Mouse (Mus musculus) brain, adult 2 months (tissue): ENCODE data around the gene Megf9.

Experiments used
- DNase-seq: peaks from one replicate; pipeline ENCODE4 v3.0.0; 2011; ENCODE audit warnings: low read depth, low spot score

The Megf9 gene

DNA sequence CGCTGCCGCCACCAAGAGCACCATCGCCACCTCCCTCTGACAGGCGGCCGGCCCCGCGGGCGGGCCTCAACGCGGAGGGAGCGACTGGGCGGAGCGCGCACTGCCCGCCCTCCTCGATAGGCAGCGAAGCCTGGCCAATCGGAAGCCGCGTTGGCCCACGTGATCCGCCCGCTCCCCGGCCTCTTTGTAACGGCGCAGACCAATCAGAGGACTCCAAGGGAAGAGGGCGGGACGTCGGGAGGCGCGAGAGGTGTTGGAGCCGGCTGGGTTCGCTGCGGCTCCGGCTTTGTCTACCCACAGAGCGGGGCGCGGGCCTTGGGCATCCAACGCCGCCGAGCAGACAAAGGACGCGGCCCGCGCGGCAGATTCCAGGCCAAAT is at the start of gene Megf9:
TSS of gene Megf9 (minus strand) at position 105 of the 379 bp plus-strand sequence.
- DNase-seq = peak; percentile 100

DNA sequence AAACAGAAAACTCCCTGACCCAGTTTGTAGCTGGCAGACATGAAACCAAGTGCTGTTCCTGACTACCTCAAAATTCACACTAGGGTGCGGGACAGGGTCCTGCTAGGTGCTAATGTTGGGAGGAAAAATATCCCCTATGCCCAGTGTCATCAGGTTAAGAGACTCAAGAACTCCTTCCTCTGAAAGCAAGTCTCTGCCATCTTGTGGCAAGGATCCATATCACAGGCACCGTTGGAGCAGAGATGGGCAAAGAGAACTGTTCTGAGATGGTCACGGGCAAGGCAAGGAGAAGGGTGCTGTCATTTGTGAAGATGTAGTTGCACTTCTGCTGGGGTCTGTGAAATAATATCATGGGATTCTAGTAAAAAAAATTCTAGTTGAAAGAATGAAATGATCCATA is 44.9 kb upstream of the Megf9 start:
- DNase-seq = peak; percentile 84

DNA sequence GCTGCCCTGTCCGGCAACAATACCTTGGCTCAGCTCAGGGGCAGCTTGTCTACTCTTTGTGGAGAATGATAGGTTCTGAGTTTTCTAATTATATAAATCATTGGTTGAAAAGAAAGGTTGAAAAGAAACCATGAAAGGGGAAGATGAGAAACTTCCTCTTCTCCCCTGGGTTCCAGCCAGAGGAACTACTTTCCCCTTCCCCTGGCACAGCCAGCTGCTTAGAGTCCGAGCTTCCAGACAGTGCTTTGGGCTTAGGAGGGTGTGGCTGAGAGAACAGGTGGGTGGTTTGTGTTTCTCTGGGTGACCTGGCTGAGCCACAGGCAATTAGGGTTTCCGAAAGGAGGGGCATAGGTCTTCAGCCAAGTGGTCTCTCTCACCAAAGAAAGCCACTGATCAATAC is 43.5 kb upstream of the Megf9 start:
- no peak for DNase-seq

DNA sequence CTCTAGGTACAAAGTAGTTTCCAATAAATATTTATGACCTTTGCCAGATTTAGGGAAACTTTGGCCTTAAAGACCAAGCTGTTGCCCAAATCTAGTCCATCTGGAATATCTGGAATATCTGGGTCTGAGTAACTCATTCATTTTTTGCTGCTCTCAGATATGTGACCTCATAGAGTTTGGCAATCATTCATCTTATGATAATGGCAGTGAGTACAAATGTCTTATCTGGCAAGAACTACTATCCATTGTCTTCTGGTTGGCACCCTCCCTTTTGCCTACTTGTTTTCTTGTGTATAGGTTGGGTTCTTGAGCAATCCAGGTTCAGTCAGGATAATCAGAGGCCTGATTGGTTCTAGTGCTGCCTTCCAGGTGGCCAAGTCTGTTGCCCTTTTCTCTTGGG is 41.3 kb upstream of the Megf9 start:
- no peak for DNase-seq

DNA sequence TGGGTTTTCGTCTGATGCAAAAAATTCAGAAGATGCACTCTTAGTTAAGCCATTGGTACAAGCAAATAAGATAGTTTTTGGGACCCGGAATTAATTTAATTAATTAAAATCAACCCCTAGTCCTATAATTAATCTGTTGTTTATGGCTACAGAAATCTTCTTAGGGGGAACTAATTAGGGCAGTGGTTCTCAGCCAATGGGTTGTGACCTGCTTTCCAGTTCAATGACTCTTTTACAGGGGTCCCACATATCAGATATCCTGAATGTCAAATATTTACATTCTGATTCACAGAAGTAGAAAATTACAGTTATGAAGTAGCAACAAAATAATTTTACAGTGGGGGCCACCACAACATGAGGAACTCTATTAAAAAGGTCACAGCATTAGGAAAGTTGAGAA is 39.1 kb upstream of the Megf9 start:
- no peak for DNase-seq

DNA sequence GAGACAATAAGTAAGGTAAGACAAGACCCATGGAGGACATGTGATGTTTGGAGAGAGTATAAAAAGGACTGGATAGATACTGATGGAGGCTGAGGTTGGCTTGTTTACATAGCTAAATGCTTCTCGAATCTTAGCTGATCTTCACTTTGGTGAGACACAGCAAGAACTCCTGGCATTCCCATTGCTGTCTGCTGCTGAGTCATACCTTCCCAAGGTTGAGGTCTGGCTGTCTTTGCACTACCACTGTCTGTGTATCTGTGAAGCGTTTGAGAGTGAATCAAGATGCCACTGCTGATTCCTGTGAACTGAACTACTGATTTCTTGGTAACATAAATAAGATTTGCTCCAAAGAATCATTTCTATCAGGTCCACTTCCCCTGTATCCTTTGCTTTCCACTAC is 19.1 kb upstream of the Megf9 start:
- DNase-seq = no peak

DNA sequence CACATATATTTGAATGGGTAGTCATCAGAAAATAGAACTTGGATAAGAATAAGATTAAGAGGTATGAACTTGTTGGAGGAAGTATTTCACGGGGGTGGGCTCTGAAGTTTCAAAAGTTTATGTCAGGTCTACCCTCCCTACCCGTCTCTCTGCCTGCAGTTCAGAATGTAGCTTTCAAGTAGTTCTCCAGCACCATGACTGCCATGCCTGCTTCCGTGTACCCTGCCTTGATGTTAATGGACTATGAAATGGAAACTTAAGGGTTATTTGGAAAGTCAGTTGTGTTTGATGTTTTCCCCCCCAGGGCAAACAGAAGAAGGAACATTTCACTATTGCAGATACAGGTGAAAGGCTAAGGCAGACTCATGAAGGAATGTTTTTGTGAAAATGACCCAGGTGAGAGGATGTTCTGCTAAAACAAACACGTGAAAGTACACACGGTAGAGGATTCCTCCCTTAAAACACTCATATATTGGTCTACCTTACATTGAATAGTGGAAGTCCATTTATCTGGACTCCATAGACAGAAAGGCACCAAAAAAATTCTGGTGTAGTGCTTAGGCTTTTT is 18.5 kb upstream of the Megf9 start:
- DNase-seq = no peak

DNA sequence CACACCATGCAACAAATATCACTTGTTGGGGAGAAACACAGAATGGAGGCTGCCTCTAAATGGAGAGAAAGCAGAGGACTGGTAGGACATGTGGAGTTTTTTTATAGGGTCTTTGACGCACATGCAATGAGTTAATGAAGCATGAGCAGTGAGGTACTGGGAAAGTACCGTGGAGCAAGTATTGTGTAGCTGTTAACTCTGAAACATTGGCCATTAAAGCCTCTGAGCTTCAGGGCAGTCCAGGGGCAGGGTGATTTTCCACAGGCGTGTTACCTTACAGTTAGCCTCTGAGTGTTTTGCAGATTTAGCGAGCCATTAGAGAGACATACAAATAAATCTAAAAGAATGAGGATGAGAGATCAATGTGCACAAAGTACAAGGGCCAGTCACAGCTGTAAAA is 17.3 kb upstream of the Megf9 start:
- no peak for DNase-seq

DNA sequence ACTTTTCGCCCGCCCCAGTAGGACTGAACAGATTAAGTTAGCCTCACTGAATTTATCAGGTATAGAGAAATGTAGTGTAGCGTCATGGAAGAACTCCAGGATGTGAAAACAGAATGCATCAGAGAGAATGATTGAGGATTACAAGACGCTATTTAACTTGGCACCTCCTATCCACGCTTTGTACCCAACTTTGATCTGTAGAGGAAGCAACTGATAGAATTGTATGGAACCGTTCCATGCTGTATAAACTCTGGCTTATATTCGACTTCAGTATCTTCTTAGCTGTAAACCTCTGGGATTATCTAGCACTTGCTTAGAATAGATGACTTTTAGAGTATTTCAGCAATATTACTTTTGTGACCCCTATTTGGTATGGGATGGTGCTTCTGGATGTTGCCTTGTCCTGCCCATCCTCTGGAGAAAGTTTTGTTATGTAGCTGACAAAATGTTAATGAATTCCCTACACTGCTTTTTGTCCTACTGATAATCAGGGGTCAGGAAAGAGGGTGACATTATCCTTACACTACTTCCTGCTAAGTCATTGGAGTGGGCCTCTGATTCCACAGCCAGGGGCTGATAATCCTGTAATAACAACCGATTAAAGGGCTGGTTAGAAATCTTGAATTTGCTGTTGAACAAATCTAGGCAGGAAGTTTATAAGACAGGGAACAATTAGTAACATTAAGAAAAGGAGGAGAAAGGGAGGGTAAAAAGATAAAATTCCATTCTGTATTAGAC is 12.8 kb upstream of the Megf9 start:
- DNase-seq = no peak

DNA sequence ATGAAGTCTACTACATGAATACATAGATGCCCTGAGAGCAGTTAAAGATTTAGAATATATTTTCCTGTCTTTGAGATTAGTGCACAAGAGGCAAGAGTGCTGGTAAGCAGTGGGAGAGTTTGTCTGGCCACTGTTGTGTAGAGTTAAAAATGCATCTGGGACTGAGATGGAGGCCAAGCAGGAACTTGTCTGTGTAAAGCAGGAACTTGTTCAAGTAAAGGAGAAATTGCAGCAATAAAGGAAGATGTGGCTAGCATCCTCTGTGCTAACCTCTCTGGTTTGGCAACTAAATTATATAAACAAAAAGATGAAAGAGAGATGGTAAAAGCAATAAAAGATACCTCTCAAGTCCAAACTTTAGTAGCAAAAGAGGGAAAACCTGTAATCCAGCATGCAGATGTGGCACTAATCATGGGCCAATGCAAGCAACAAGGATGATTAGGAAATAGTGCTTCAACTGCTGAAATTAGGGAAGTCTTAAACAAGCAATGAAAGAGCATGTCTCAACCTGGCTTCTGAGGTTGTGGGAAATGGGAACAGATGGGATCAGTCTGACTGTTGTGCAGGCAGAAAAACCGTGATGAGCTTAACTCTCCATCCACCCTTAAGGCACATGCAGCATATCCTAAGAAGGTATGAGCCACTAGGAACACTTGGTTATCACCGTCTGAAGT is 11.2 kb upstream of the Megf9 start:
- peak; percentile 7 for DNase-seq

DNA sequence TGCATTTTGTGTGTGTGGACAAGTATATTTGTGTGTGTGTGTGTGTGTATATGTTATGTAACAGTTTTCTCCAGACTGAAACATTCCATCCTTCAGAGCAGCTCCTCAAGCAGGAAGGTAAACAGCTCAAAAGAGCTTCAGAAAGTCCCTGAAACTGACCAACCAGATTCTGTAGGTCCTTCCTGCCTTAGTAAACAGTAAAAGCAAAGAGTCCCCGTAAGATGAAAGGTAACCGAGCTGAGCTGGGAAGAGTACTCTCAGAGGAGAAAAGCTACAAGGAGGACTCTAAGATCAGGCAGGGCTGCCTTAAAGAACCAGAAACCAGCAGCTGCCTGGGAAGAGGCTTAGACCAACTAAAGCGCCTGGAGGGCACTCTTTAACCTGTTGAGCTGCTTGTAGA is 9.6 kb upstream of the Megf9 start:
- no peak for DNase-seq

DNA sequence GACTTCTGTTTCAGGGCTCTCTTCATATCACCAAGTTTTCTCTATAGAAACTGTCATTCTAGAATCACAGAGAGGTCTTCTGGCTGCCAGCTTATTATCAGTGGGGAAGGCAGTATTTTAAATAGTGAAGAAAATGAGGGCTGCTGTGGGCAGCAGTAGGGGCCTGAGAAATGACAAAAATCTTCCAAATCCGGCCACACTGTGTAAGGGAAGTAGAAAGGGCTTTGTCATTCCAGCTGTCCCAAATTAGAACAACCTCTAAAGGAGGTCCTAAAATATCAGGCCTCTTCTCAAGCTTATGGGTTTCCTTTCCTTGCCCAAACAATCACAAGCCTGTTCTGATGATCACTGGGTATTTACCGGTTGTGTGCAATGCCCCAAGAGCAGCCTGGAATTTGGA is 7.6 kb upstream of the Megf9 start:
- no peak for DNase-seq

DNA sequence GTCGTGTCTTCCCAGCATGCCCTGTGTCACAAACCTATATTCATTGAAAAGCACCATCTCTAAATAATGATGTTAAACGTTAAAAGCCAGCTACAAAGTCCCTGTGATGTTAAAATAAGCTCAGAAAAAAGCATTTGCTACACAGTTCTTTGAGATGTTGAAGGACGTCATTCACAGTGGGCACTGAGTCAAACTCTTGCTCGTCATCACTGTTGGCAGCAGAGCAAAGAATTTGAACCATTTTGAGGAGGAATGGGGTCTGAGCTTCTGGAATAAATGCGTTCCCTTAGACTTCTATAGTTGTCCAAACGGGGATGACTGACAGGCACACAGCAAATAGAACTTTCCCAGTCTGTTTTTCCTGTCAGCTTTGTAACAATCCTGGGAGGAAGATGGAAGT is 5.9 kb upstream of the Megf9 start:
- peak; percentile 46 for DNase-seq

DNA sequence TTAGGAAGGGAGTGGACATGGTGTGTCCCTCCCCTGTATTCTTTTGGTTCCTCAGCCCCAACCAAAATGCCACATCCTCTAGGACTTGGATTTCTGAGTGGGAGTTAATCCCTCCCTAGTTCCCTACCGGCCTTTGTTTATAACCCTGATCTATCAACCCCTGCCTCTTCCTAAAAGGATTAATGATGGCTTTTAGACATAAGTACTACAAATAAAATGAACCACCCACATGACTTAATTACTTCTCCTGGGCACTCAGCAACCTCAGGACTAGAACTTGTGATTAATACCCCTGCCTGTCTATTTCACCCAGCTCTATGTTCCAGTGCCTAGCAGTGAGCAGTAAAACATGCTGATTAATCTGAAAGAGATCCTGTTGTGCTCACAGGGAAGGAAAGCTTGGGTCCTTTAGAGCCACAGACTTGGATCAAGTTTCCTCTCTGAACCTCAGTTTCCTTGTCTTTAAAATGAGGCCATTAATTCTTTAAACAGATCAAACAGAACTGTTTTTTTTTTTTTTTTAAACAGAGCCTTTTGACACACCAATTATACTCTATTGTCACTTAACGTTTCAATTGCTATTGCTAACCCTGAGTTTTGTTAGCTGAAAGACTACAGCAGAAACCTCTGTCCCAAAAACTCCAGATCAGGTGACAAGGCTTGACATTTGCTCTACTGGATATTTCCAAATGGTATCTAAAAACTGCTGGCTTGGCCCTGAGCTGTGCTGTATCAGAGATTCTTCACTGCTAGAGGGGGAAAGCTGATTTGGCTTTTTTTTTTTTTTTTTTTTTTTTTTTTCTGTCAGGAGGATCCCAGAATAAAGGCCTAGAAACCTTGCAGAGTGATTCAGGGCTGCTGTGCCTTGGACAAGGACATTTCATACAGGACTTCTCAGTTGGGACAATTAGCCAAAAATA is 2.1 kb upstream of the Megf9 start:
- DNase-seq = no peak

DNA sequence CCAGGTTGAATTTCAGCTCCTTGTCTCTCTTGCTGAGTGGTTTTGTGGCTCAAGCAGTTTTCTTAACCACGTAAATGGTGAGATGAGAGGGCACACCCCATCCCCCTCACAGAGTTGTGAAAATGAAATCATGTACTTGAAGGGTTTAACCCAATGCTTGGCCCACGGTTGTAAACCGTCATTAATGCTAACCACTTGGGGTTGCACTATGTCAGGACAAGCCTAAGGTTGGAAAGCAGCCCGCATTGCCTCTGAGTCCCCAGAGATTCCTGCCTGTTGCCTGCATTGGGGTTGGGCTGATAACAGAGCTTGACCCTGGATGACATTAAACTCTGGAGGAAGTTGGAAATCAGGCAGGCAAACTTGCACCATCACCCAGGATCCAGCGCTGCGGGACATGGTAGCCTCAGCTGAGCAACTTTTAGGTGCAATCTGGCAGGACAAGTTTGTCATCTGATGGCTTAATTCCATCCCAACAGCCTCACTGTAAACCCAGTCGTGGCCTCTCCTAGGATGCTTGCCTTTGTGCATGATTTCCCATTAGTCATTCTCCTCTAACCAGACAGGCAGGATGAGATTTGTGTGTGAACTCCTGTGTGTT is 1.0 kb upstream of the Megf9 start:
- DNase-seq = no peak

DNA sequence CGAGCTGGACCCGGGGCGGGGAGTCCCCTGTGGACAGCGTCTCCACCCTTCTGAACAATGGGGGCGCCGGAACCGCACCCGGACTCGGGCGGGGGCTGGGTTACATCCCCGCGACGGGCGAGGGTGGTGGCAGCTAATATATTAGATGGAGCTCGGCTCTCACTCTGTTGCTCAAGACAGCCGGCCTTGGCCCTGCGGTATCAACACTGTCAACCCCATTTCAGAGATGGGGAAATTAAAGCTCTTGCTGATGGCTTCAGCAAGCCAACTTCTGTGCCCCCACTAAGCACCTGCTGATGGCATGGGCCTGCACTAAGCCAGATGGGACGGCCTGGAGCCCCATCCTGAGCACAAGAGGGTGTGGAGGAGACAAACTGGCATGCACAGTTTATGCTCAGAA is 494 bp upstream of the Megf9 start:
- peak; percentile 68 for DNase-seq

DNA sequence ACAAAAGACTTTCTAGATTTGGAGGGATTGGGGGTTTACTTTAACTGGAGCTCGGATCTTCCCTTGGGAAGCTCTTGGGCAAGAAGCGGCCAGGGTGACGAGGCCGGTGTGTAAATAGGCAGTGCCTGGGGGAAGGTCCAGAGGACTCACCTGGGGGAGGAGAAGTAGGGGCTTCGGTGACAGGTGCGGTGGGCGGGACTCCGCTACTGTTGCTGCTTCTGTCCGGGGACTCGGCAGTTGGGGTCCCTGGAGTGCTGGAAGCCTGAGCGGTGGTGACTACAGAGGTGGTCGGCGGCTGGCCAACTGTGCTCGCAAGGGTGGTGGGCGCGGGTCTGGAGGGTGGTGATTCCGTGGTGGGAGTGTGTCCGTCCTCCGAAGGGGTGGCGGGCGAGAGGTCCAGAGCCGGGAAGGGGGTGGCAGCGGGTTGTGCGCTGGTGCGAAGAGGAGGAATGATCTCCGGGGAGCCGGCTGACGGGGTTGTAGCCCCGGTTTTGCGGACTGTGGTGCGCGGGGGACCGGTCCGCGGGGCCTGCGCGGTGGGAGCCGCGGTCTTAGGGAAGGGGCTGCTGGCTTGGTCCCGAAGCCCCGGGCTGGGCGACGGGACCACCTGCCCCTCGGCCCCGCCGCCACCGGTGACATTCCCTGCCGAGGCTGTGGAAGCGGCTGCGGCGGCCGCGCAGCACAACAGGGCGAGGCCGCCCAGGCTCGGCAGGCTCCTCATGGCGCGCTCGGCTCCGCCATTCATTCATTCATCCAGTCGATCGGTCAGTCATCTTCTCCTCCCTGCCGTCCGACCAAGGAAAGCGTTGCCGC is 511 bp downstream of the Megf9 start:
- no peak for DNase-seq

DNA sequence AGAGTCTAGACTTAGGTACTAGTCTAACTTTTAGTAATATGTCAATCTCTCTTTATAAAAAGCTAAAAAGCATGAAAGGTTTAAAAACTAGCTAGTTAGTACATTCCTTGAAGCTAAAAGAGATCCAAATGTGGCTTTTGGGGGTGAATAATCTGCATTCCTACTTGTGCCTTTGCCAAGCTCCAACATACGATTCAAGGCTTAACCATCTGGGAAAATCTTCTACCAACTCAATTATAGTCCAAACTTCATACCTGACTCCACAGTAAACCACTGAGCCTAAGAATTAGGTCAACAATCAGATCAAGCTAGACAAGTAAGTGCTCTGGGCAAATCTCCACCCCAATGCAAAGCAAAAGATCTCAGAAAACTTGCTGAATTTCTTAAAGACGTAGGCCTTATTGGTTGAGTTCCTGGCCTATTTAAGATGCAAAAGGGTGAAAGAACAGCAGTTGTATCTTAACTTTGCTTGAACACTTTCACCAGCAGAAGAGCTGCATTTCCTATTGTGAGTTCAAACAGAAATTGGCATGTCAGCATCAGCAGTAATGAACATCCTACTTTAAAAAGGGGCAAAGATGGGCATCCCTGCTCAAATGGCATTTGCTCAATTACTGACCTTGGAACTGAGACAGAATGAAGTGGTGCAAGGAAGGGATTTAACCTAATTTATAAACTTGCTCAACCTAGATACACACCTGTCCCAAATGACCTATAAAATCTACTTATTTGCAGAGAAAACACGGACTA is 1.6 kb downstream of the Megf9 start:
- DNase-seq = peak; percentile 26

DNA sequence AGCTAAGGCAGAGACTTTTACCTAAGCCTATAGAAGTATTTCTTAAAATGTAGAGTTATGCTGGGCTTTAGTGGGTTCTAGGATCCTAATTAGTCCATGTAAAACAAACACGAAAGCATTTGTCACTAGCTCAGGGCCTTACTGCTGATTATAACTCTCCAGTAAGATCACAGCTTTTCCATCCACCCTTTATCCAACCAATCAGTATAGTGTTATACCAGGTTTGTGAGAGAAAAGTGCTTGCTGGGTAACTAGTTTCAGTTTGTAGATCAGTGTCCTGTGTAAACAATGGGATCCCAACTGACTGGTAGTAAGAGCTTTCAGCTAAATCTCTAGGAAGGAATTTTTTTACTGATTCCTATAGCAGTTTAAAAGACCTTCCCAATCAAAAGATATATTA is 3.8 kb downstream of the Megf9 start:
- DNase-seq = no peak

DNA sequence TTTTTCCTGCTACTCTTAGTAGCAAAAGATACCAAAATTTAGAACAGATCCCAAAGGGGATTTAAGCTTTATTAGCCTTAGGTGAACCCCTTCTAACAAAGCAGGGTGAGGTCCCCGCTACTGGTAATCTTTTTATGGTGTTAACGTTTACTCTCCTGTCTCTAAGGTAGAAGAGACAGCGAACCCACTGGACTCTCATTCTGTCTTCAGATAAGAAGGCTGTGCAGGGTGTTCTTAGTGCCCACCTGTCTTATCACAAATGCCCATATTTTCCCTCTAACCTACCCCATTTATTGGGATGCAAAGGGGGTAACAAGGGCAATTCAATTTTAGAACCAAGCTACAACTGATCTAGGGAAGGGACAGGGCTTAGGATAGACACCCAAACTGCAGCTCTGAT is 6.2 kb downstream of the Megf9 start:
- no peak for DNase-seq
